Mouse (Mus musculus) heart, embryonic 13.5 days (tissue): ENCODE results near the gene Saa3. TPM values are rescaled to one million over a fixed set of nuclear protein-coding genes. Genes with fewer than 3 reads are reported as not detected.
"Not testable (repeated sequence)": the region's sequence is repeated elsewhere in the genome, so short reads cannot be mapped to it uniquely, and the experiment has no call there.

Source experiments
- ATAC-seq: fragments of 200-750 bp; cut with Nextera tagmentation; 2 replicates; pipeline ENCODE4 v1.8.0; 2017; ENCODE audit warnings: moderate TSS enrichment; ENCODE audit not compliant: insufficient number of reproducible peaks, low FRiP score, low TSS enrichment; ENCODE audit errors: extremely low read depth
- H3K27ac ChIP-seq: fragments of 300-500 bp; sonication (generic); replicated peaks from 2 replicates; pipeline ENCODE4 v1.5.1; 2015; ENCODE audit warnings: moderate library complexity, mild to moderate bottlenecking, inconsistent platforms
- H3K27me3 ChIP-seq: fragments of 300-500 bp; sonication (generic); replicated peaks from 2 replicates; pipeline ENCODE4 v1.6.1; 2015; ENCODE audit warnings: mild to moderate bottlenecking, inconsistent platforms
- H3K36me3 ChIP-seq: fragments of 300-500 bp; sonication (generic); 2 replicates; pipeline ENCODE4 v1.6.1; 2015; ENCODE audit warnings: mild to moderate bottlenecking, inconsistent platforms
- H3K4me1 ChIP-seq: fragments of 300-500 bp; sonication (generic); 2 replicates; pipeline ENCODE4 v1.6.1; 2015; ENCODE audit warnings: inconsistent platforms
- H3K4me2 ChIP-seq: fragments of 300-500 bp; sonication (generic); 2 replicates; pipeline ENCODE4 v1.6.1; 2015; ENCODE audit warnings: inconsistent platforms, mild to moderate bottlenecking, moderate library complexity
- H3K4me3 ChIP-seq: fragments of 300-500 bp; sonication (generic); 2 replicates; pipeline ENCODE4 v1.5.1; 2015; ENCODE audit warnings: moderate library complexity, mild to moderate bottlenecking, inconsistent platforms
- H3K9ac ChIP-seq: fragments of 300-500 bp; sonication (generic); 2 replicates; pipeline ENCODE4 v1.6.1; 2015; ENCODE audit warnings: inconsistent platforms, mild to moderate bottlenecking, moderate library complexity
- H3K9me3 ChIP-seq: fragments of 300-500 bp; sonication (generic); 2 replicates; pipeline ENCODE4 v1.6.1; 2016; ENCODE audit warnings: inconsistent platforms
- WGBS: fragments of 180-500 bp; shearing (Covaris S2); methylation state at CpG from one replicate; pipeline ENCODE4 v1.1.7; 2015; ENCODE audit warnings: mixed read lengths; 5-methylcytosine and 5-hydroxymethylcytosine counted together
- polyA plus RNA-seq: library from polyadenylated mRNA; unstranded; fragments of >200 nt; fragmentation: Nextera tagmentation; extraction: Ambion mirVana; gene quantifications from 2 replicates; pipeline ENCODE4 v1.2.1, GENCODE M21; 2015

The Saa3 gene
- polyA plus RNA-seq, 1 experiment from 2014 or later, result not detected

GRCm38 (mm10) chr7:46710390-46710844, 5.1 kb downstream of the Saa3 start, which contains the start of gene Saal1:
TSS of gene Saal1 (minus strand) at chr7:46710680.
- H3K4me3 ChIP-seq, result peak within 1 kb of the TSS; percentile 91
- peaks cover 29% of the 10 kb centered on the region for H3K36me3 ChIP-seq
- H3K27ac ChIP-seq, result peak within 1 kb of the TSS; percentile 63
- H3K9me3 ChIP-seq, result no peaks in the 10 kb centered on the region
- H3K4me2 ChIP-seq, result peak within 1 kb of the TSS; percentile 75
- peaks cover 6% of the 10 kb centered on the region; the same call in 1 of the 2 replicates for H3K27me3 ChIP-seq
- H3K4me1 ChIP-seq, result peaks cover 10% of the 10 kb centered on the region
- under 1% methylated on average over 38 of the region's 38 CpGs for WGBS
- H3K9ac ChIP-seq, result peak within 1 kb of the TSS; percentile 95
- ATAC-seq, result peak; percentile 81

- WGBS, result 90% methylated on average over 6 of the region's 6 CpGs
- Histone ChIP-seq H3K27me3 (no peaks in the 10 kb centered on the region), H3K9ac (no peak overlapping the region), H3K4me2 (no peak overlapping the region), H3K36me3 (peaks cover 94% of the 10 kb centered on the region), H3K4me1 (0 out of 2 replicates have a peak, but pooled peaks cover 4% of the 10 kb centered on the region), H3K9me3 (no peaks in the 10 kb centered on the region), H3K4me3 (no peak overlapping the region), H3K27ac (no peak overlapping the region)
- no peak for ATAC-seq
Measured at GRCm38 (mm10) chr7:46700521-46701025, 14.9 kb downstream of the Saa3 start.

- Histone ChIP-seq H3K27ac (no peak overlapping the region), H3K4me3 (no peak overlapping the region), H3K36me3 (peaks cover 86% of the 10 kb centered on the region), H3K9me3 (no peaks in the 10 kb centered on the region), H3K4me2 (no peak overlapping the region), H3K9ac (no peak overlapping the region), H3K4me1 (no peaks in the 10 kb centered on the region), H3K27me3 (no peaks in the 10 kb centered on the region)
- 39% methylated on average over 1 of the region's 1 CpGs for WGBS
- ATAC-seq, result no peak
Measured at GRCm38 (mm10) chr7:46696754-46697153, 18.7 kb downstream of the Saa3 start.

- no peaks in the 10 kb centered on the region for H3K27me3 ChIP-seq
- peaks cover 44% of the 10 kb centered on the region for H3K36me3 ChIP-seq
- ATAC-seq, result no peak
- no peaks in the 10 kb centered on the region for H3K9me3 ChIP-seq
- H3K9ac ChIP-seq, result no peak overlapping the region
- no peak overlapping the region for H3K27ac ChIP-seq
- H3K4me2 ChIP-seq, result no peak overlapping the region
- H3K4me3 ChIP-seq, result no peak overlapping the region
- H3K4me1 ChIP-seq, result no peaks in the 10 kb centered on the region
- 77% methylated on average over 5 of the region's 5 CpGs for WGBS
Measured at GRCm38 (mm10) chr7:46686827-46687226, 28.7 kb downstream of the Saa3 start.

GRCm38 (mm10) chr7:46680732-46681131, 34.8 kb downstream of the Saa3 start:
- no peak for ATAC-seq
- Histone ChIP-seq H3K9ac (no peak overlapping the region), H3K4me2 (no peak overlapping the region), H3K27me3 (no peaks in the 10 kb centered on the region), H3K4me1 (no peaks in the 10 kb centered on the region), H3K36me3 (no peaks in the 10 kb centered on the region), H3K9me3 (no peaks in the 10 kb centered on the region), H3K4me3 (no peak overlapping the region), H3K27ac (no peak overlapping the region)

- not testable (repeated sequence) for ATAC-seq
Measured at GRCm38 (mm10) chr7:46679044-46679443, 36.5 kb downstream of the Saa3 start.

GRCm38 (mm10) chr7:46678417-46678816, 37.1 kb downstream of the Saa3 start:
- H3K36me3 ChIP-seq, result no peaks in the 10 kb centered on the region
- H3K27ac ChIP-seq, result no peak overlapping the region
- ATAC-seq, result no peak
- H3K4me3 ChIP-seq, result no peak overlapping the region
- WGBS, result 83% methylated on average over 3 of the region's 3 CpGs
- H3K9me3 ChIP-seq, result 0 out of 2 replicates have a peak, but pooled peaks cover 3% of the 10 kb centered on the region
- H3K4me1 ChIP-seq, result no peaks in the 10 kb centered on the region
- H3K4me2 ChIP-seq, result no peak overlapping the region
- H3K27me3 ChIP-seq, result no peaks in the 10 kb centered on the region
- no peak overlapping the region for H3K9ac ChIP-seq

More at GRCm38 (mm10) chr7:46679044-46679443, 36.5 kb downstream of the Saa3 start:
- H3K9ac ChIP-seq, H3K4me1 ChIP-seq, H3K4me3 ChIP-seq, H3K36me3 ChIP-seq, H3K4me2 ChIP-seq, H3K9me3 ChIP-seq, H3K27me3 ChIP-seq, H3K27ac ChIP-seq: not testable (repeated sequence)
- WGBS, result 78% methylated on average over 7 of the region's 7 CpGs

GRCm38 (mm10) chr7:46676808-46677360, 38.6 kb downstream of the Saa3 start:
- Histone ChIP-seq H3K4me3 (no peak overlapping the region), H3K9me3 (0 out of 2 replicates have a peak, but pooled peaks cover 3% of the 10 kb centered on the region), H3K4me1 (peaks cover 6% of the 10 kb centered on the region), H3K4me2 (no peak overlapping the region), H3K36me3 (no peaks in the 10 kb centered on the region), H3K27me3 (peaks cover 3% of the 10 kb centered on the region; the same call in 1 of the 2 replicates), H3K9ac (no peak overlapping the region), H3K27ac (no peak overlapping the region)
- no peak for ATAC-seq
- WGBS, result 47% methylated on average over 5 of the region's 5 CpGs

GRCm38 (mm10) chr7:46675886-46676285, 39.6 kb downstream of the Saa3 start:
- H3K9ac ChIP-seq, result no peak overlapping the region
- peaks cover 3% of the 10 kb centered on the region; the same call in 1 of the 2 replicates for H3K27me3 ChIP-seq
- H3K4me3 ChIP-seq, result no peak overlapping the region
- no peak for ATAC-seq
- H3K4me1 ChIP-seq, result peaks cover 6% of the 10 kb centered on the region
- no peaks in the 10 kb centered on the region for H3K36me3 ChIP-seq
- H3K4me2 ChIP-seq, result no peak overlapping the region
- H3K27ac ChIP-seq, result no peak overlapping the region
- 0 out of 2 replicates have a peak, but pooled peaks cover 3% of the 10 kb centered on the region for H3K9me3 ChIP-seq
- 70% methylated on average over 8 of the region's 8 CpGs for WGBS

GRCm38 (mm10) chr7:46675061-46675460, 40.4 kb downstream of the Saa3 start:
- Histone ChIP-seq H3K4me3 (no peak overlapping the region), H3K9ac (no peak overlapping the region), H3K27me3 (peaks cover 3% of the 10 kb centered on the region; the same call in 1 of the 2 replicates), H3K27ac (no peak overlapping the region), H3K4me2 (no peak overlapping the region), H3K9me3 (0 out of 2 replicates have a peak, but pooled peaks cover 3% of the 10 kb centered on the region), H3K36me3 (no peaks in the 10 kb centered on the region), H3K4me1 (peaks cover 6% of the 10 kb centered on the region)
- no peak for ATAC-seq
- WGBS, result 85% methylated on average over 7 of the region's 7 CpGs

GRCm38 (mm10) chr7:46672160-46672672, 43.3 kb downstream of the Saa3 start, which contains the start of gene Tph1:
TSS of gene Tph1 (minus strand) at chr7:46672537.
- 0 out of 2 replicates have a peak, but pooled peaks cover 3% of the 10 kb centered on the region for H3K9me3 ChIP-seq
- H3K4me1 ChIP-seq, result peaks cover 6% of the 10 kb centered on the region
- H3K27me3 ChIP-seq, result peaks cover 22% of the 10 kb centered on the region
- no peak within 1 kb of the TSS for H3K27ac ChIP-seq
- no peak within 1 kb of the TSS for H3K4me2 ChIP-seq
- H3K36me3 ChIP-seq, result no peaks in the 10 kb centered on the region
- H3K4me3 ChIP-seq, result no peak within 1 kb of the TSS
- 32% methylated on average over 10 of the region's 10 CpGs for WGBS
- H3K9ac ChIP-seq, result no peak within 1 kb of the TSS
- ATAC-seq, result no peak
